Mouse (Mus musculus): ENCODE results near the gene 6030445D17Rik. TPM values are rescaled to one million over a fixed set of nuclear protein-coding genes. Genes with fewer than 3 reads are reported as not detected.

The 6030445D17Rik gene
- polyA plus RNA-seq, 3 experiments from 2014 or later, result 0.19 TPM; not detected in 2

DNA sequence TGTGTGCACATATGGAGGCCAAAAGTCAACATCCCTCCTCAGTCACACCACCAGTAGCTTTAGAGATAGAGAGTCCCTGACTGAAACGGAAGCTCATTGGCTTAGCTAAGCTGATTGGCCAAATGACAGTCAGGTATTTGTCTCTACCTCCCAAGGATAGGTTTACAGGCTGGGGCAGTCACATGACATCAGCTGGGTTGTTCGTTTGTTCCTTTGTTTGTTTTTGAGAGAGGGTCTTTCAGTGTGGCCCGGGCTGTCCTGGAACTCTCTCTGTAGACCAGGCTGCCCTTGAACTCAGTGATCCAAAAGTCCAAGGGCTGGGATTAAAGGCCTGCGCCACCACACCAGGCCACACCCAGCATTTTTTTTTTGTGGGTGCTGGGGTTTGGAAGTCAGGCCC, 844 bp upstream of the 6030445D17Rik start:
- ATAC-seq, result no peak

DNA sequence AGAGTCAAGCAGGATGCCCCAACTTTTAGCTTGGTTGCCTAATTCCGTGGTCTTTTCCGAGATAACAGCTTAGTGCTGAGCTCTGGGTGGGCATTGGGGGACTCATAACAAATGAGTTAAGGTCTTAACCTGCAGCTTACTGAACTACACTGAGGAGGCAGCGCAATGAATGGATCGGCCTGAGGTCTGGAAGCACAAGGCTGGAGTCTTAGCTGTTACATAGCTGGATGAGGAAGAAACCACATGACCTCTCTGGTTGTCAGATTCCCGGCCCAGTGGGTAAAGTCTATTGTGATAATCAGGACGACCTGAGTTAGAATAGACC, 327 bp upstream of the 6030445D17Rik start:
- no peak for ATAC-seq

DNA sequence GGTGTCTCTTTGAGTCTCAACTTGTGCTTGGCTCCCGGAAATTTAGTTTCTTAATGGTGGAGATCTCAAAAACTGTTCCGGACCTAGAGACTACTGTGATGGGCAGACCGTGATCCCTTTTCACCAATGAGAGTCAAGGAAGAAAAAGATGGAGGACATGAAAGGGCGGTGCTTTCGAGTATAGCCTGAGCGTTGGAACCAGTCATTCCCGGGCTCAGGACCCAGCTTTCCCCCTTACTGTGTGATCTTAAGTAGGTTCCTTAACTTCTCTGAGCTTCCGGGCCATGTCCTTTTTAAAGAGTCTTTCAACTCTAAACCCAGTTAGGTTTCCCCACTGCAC, 759 bp downstream of the 6030445D17Rik start:
- ATAC-seq, result peak; percentile 83

DNA sequence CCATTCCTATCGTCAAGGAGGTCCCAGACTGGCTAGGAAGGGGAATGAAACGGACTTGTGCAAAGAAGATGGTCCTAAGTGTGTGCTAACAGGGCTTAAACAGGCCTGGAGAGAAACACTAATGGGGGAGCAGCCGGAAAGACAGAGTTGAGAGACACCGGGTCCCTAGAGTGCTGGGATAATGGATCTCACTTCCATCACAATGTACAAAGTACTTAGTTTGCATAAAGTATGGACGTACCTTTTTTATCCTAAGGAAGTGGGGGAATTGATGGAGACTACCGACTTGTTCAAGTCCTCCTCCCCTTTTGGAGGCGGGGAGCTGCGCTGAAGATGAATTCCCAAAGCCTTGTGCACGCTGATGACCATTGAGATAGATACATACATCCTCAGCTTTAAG, 1.4 kb downstream of the 6030445D17Rik start:
- ATAC-seq, result no peak

DNA sequence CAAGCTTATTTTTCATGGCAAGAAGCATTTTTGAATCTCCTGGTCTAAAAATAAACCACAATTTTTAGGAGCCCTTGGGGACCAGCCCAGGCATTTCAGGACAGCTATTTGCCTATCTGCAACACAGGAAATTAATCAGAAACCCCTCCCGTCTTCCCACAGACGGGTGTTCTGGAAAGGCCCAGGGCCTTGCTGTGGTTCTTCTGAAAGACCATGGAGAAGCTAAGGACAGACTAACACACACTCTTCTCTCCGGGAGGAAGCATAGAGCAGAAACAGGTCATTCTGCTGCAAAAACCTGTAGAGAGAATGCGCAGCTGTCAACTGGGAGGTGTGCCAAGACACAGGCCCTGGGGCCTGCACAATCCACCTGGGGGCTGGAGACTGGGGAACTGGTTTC, 4.2 kb downstream of the 6030445D17Rik start:
- ATAC-seq, result no peak

DNA sequence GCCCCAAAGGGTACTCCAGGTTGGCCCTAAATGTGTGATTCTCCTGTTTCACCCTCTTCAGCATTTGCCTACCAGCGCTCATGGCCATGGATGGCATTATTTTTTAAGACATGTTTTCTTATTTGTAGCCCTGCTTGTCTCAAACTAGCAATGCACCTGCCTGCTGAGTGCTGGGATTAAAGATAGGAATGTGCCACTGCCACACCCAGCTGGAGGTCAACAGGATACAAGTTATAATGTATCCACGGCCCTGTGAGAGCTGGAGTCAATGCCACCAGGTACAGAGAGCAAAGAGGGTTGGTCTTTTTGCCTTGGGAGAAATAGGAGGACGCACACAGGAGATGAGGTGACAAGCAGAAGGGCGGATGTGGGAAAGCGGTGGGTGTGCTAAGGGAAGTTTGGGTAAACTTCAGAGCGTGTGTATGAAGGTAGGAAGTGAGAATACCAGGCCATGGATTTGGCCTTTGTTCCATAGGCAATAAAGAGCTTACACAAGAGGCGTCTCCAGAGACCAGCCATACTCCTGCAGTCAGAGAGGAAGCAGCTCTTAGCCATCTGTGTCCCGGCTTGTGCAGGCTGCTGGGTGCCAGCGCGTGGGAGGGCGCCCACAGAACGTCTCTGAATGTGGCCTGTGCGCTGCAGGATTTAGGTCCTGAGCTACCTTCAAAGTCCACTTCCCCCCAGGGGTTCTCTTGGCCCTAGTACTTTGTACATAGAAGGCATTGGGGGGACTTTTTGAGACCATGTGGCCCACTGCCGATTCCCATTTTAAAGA, 6.7 kb downstream of the 6030445D17Rik start:
- no peak for ATAC-seq

DNA sequence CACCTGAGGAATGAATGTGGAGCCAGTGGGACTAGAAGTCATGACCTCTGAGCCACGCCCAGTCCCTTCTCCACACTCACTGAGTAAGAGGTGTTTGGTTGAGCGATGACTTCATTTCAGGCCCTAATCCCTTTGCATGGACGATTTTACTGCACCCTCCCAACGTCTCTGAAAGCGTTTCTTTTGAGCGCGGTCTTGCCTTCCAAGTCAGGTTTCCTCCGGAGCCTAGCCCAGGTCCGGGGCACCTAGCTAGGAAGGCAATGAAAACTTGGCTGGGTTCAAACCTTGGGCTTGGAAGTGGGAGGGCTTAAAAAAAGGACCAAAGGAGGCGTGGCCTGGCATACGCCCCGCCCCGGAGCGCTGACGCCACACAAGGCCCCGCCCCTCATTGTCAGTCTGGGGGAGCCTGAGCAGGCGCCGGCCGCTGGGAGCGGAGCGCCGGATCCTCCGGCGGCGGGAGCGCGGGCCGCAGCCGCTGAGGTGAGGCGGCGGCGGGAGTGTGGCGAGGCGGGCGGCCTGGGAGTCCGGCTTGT, 7.4 kb downstream of the 6030445D17Rik start, which contains the start of gene Luzp1:
Luzp1 (plus strand) TSS at position 391 of the 533 bp plus-strand sequence.
- ATAC-seq, result peak; percentile 91

DNA sequence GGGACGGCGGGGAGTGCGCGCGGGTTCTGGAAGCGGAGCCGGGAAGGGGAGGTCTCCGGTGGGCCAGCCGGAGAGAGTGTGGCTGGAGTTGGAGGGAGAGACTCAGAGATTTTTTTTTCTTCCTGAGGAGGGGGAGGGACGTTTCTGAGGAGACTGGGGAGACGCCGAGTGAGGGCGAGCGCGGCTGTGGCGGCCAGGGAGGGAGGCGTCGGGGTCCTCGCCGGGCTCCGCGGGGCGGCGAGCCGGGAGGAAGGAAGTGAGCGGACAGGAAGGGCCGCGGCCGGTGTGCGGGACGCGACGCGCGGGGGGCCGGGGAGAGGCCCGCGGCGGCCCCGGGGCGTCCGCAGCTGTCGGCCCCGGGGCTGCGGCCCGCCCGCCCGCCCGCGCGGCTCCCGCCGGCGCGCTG, 7.9 kb downstream of the 6030445D17Rik start:
- peak; percentile 11 for ATAC-seq

DNA sequence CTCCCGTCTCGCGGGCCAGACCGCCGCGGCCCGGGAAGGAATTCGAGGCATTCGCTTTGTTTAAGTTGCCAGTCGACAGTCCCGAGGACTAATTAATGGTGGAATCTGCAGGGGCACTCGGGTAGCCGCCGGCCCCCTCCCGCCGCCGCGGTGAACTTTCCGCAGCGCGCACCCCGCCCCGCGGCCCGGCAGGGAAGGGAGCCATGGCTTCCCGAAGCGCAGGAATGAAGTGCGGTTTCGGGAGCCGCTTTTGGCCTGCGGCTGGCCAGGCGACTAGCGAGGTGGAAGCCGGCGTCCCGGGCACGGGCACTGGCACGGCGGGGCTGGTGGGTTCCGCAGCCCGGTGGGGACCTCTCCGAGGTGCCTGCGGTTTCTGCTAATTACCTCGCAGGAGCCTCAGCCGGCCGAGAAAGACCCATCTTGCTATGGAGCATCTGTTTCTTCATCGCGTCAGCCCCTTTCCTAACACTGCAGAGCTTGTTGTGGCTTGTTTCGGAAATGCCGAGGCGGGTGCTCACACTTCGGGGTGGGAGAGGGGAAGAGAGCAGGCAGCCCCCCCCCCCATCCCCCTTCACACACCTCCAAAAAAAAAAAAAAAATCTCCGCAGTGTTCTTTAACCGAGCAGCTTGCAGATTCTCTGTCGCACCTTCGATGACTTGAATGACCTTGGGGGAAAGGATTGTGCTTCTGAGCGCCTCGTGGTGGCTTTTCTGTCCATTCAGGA, 8.5 kb downstream of the 6030445D17Rik start:
- ATAC-seq, result peak; percentile 13

DNA sequence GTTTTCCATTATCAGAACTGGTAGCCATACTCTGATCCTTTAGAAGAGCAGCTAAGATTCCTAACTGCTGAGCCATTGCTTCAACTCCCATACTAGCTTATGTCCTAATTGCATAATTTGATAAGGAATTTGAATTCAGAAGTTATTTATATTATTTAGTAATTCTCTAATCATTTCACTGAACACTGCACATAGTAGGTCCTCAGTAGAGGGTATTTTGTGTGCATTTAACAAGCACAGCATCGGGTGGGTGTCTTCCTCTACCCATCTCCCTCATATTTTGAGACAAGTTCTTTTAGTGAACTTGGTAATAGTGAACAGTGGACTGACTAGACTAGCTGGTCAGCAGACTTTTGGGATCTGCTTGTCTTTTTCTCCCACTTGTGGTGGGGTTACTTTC, 14.6 kb downstream of the 6030445D17Rik start:
- ATAC-seq, result no peak

DNA sequence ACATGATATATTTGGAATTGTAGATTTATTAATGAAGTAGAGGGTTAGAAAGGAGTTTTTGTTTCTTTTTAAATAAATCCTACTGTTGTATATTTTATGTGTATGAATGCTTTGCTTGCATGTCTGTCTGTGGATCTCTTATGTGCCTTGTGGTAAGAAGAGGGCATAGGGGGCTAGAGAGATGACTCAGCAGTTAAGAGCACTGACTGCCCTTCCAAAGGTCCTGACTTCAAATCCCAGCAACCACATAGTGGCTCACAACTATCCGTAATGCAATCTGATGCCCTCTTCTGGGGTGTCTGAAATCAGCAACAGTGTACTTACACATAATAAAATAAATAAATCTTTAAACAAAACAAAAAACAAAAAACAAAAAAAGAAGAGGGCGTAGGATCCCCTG, 24.5 kb downstream of the 6030445D17Rik start:
- no peak for ATAC-seq

DNA sequence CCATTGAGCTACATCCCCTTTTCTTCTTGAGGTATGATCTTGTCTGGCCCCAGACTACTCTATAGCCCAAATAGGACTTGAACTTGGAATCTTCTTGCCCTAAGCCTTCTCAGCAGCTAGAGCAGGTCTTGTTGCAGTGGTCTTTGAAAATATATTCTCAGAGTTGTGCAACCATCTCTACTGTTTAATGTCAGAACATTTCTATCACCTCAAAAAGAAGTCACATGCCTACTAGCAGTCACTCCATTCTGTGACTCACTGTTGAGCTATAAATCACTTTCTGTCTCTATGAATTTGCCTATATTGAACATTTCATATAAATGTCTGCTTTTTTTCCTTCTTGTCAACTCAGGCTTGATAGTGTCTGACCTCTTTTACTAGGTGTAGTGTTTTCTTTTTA, 33.9 kb downstream of the 6030445D17Rik start:
- ATAC-seq, result no peak

DNA sequence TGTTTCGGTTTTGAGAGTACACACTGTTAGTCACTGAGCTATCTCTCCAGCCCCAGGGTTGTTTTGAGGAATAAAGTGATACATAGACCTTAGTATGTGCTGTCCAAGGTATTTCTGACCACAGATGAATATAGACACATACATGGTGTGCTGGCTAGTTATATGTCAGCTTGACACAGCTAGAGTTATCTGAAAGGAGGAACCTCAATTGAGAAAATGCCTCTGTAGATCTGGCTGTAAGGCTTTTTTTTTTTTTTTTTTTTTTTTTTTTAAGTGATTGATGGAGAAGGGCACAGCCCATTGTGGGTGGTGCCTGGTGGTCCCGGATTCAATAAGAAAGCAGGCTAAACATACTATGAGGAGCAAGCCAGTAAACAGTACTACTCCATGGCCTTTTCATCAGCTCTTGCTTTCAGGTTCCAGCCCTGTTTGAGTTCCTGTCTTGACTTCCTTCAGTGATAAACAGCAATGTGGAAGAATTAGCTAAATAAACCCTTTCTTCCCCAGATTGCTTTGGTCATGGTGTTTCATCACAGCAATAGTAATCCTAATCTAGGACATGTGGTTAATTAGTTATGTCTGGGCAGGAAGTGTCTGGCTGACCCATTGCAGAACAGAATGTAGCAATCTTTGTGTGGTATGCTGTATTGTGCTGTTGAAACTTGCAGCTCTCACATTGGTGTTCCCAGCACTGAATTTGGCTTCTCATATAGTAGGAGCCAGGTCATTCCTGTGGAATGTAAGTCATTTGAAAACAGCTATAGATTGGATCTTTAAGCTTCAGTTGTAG, 43.6 kb downstream of the 6030445D17Rik start:
- ATAC-seq, result no peak

DNA sequence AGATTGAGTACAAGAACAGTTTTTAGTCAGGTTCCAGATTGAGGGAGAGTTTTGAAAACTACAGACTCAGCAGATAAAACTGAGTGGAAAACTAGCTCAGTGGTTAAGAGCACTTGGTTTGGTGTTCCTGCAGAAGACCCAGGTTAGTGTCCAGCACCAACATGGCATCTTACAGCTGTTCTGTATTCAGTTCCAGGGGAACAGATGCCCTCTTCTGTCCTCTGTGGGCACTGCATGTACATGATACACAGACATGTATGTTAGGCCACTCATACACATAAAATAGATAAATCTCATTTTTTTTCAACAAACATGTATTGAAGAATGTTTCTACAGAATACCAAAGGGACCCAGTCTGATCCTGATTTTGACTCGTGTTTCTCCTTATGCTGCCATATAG, 47.8 kb downstream of the 6030445D17Rik start:
- peak; percentile 32 for ATAC-seq

DNA sequence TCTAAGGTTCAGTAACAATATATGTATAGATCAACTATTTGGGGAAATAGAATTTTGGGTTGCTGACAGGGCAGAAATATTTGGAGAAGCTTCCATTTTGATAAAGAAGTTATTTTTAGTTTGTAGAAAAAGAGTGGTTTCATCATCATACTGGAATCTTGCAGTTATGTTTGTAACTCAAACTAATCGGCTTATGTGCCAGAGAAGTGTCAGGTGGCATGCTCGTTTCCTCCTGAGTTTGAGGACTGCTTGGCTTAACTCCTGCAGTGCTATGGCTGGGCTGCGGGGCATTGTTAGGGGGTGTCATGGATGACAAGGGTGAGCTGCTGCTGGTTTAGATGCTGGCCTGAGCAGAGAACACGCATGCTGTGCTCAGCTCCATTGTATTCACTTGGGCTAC, 49.7 kb downstream of the 6030445D17Rik start:
- no peak for ATAC-seq

DNA sequence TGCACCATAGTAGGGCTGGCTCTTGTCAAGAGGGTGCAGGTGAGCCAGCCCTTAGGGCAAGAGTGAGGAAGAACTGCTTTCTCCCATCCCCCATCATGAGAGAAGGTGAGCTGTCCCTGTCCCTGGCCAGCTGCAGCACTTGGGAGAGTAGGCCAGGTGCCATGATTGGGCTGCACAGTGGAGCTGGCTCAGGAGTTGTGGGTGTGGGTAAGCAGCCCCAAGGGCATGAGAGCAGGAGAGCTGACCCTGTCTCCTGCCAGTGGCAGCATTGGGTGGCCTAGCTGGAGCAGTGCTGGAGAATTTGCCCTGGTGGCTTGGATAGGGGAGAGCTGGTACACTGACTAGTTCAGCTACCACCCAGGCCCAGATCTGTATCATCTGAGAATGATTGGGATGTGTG, 50.9 kb downstream of the 6030445D17Rik start:
- ATAC-seq, result no peak

Other genes with a start within 250 kb of the 6030445D17Rik start
- under 1 TPM in 2 of 3 experiments, not detected in 1; 0.29 to 0.65 TPM for gene Tcea3, start 214.5 kb upstream of the 6030445D17Rik start, polyA plus RNA-seq (2017; shearing (Covaris generic))
- 10 to 100 TPM in 1 of 3 experiments, 1 to 10 TPM in 2; 6.2 to 10.4 (median 8.1) TPM for gene Zfp46, start 177.6 kb upstream of the 6030445D17Rik start, polyA plus RNA-seq (2017; shearing (Covaris generic))
- 100 to 1,000 TPM in 1 of 3 experiments, 10 to 100 TPM in 2; 97.2 to 105 (median 98.5) TPM for gene Hnrnpr, start 151.3 kb upstream of the 6030445D17Rik start, polyA plus RNA-seq (2017; shearing (Covaris generic))
- gene Htr1d, start 38.7 kb upstream of the 6030445D17Rik start, polyA plus RNA-seq (2017; shearing (Covaris generic)), result not detected
- 10 to 100 TPM in 1 of 3 experiments, 1 to 10 TPM in 2; 4.9 to 10.9 (median 5.6) TPM for gene Luzp1, start 7.5 kb downstream of the 6030445D17Rik start, polyA plus RNA-seq (2017; shearing (Covaris generic))
- gene Kdm1a, start 140.5 kb downstream of the 6030445D17Rik start, polyA plus RNA-seq (2017; shearing (Covaris generic)), result 10 to 100 TPM; 12.3 to 23.7 (median 23.2) TPM
- not detected for gene Tex46, start 148.2 kb downstream of the 6030445D17Rik start, polyA plus RNA-seq (2017; shearing (Covaris generic))
- gene Lactbl1, start 160.4 kb downstream of the 6030445D17Rik start, polyA plus RNA-seq (2017; shearing (Covaris generic)), result under 1 TPM in 1 of 3 experiments, not detected in 2; 0.16 TPM